Mouse (Mus musculus): ENCODE measurements at regions not wholly inside any gene's neighbourhood (a gene's known extent, or its start where the extent isn't known, plus 50 kb on each side); places are given as distances from the start of the nearest gene placed in this dataset.
A peak's percentile ranks its signal among the peaks of the same experiment; 100 is the strongest.

- 67% methylated on average over 30 of the region's 30 CpGs for WGBS
These were observed 107.5 kb downstream of the Gm45692 start for GRCm38 (mm10) chr8:26226612-26227528.

DNA sequence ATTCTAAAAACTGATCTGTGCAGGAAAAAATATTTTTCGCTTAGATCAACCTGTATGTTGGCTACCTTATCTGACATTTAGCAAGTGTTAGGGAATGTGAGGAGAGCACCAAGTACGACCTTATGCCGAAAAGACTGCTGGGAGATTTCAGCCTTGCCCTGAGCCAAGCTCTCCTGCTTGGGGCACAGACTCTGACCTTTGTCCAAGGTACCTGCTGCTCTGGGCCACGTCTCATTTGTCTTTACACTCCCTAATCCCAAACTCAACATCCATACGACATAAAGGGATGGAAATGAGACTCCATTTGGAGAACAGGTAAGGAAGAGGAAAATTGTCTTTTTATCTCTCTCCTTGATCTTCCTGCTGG is 108.2 kb downstream of the Gm45692 start:
- WGBS = 70% methylated on average over 5 of the region's 5 CpGs
- DNase-seq (ENCODE audit: low spot score) = no peak
- ATAC-seq (ENCODE audit: low FRiP score) = no peak
- Histone ChIP-seq H3K4me2 (replicated peaks) (no peak overlapping the region), H3K9me3 (ENCODE audit: control insufficient read depth, low read length) (no peaks in the 10 kb centered on the region), H3K36me3 (replicated peaks; ENCODE audit: control insufficient read depth, insufficient read depth) (no peaks in the 10 kb centered on the region), H3K9ac (no peak overlapping the region), H3K27ac (no peak overlapping the region), H3K4me3 (replicated peaks; ENCODE audit: low read length) (no peak overlapping the region), H3K4me1 (replicated peaks; ENCODE audit: control insufficient read depth, insufficient read depth, low read length) (no peaks in the 10 kb centered on the region), H3K27me3 (ENCODE audit: control insufficient read depth, insufficient read depth, low read length) (no peaks in the 10 kb centered on the region)

More at GRCm38 (mm10) chr8:26226612-26227528, 107.5 kb downstream of the Gm45692 start:
- H3K4me3 ChIP-seq (replicated peaks; ENCODE audit: low read length) = no peak overlapping the region
- H3K36me3 ChIP-seq (replicated peaks; ENCODE audit: control insufficient read depth, insufficient read depth) = no peaks in the 10 kb centered on the region
- H3K9me3 ChIP-seq (ENCODE audit: control insufficient read depth, low read length) = no peaks in the 10 kb centered on the region
- DNase-seq (ENCODE audit: low spot score) = no peak
- H3K4me1 ChIP-seq (replicated peaks; ENCODE audit: control insufficient read depth, insufficient read depth, low read length) = no peaks in the 10 kb centered on the region
- H3K4me2 ChIP-seq (replicated peaks) = no peak overlapping the region
- H3K9ac ChIP-seq = no peak overlapping the region
- H3K27ac ChIP-seq = no peak overlapping the region
- no peaks in the 10 kb centered on the region for H3K27me3 ChIP-seq (ENCODE audit: control insufficient read depth, insufficient read depth, low read length)
- no peak for ATAC-seq (ENCODE audit: low FRiP score)

GRCm38 (mm10) chr8:26229548-26229947 is 110.2 kb downstream of the Gm45692 start:
- WGBS = 92% methylated on average over 8 of the region's 8 CpGs
- Histone ChIP-seq H3K9me3 (ENCODE audit: control insufficient read depth, low read length) (no peaks in the 10 kb centered on the region), H3K36me3 (replicated peaks; ENCODE audit: control insufficient read depth, insufficient read depth) (no peaks in the 10 kb centered on the region), H3K4me1 (replicated peaks; ENCODE audit: control insufficient read depth, insufficient read depth, low read length) (no peaks in the 10 kb centered on the region), H3K4me2 (replicated peaks) (no peak overlapping the region), H3K27ac (no peak overlapping the region), H3K4me3 (replicated peaks; ENCODE audit: low read length) (no peak overlapping the region), H3K9ac (no peak overlapping the region), H3K27me3 (ENCODE audit: control insufficient read depth, insufficient read depth, low read length) (no peaks in the 10 kb centered on the region)
- ATAC-seq (ENCODE audit: low FRiP score) = no peak
- DNase-seq (ENCODE audit: low spot score) = no peak

- H3K4me1 ChIP-seq (replicated peaks; ENCODE audit: control insufficient read depth, insufficient read depth, low read length) = no peaks in the 10 kb centered on the region
- no peaks in the 10 kb centered on the region for H3K9me3 ChIP-seq (ENCODE audit: control insufficient read depth, low read length)
- no peak overlapping the region for H3K9ac ChIP-seq
- ATAC-seq (ENCODE audit: low FRiP score) (no peak), DNase-seq (ENCODE audit: low spot score) (no peak)
- WGBS = 93% methylated on average over 2 of the region's 2 CpGs
- no peak overlapping the region for H3K4me2 ChIP-seq (replicated peaks)
- H3K27me3 ChIP-seq (ENCODE audit: control insufficient read depth, insufficient read depth, low read length) = no peaks in the 10 kb centered on the region
- no peaks in the 10 kb centered on the region for H3K36me3 ChIP-seq (replicated peaks; ENCODE audit: control insufficient read depth, insufficient read depth)
- no peak overlapping the region for H3K4me3 ChIP-seq (replicated peaks; ENCODE audit: low read length)
- H3K27ac ChIP-seq = no peak overlapping the region
These were observed 119.7 kb downstream of the Gm45692 start for GRCm38 (mm10) chr8:26239075-26239474.

DNA sequence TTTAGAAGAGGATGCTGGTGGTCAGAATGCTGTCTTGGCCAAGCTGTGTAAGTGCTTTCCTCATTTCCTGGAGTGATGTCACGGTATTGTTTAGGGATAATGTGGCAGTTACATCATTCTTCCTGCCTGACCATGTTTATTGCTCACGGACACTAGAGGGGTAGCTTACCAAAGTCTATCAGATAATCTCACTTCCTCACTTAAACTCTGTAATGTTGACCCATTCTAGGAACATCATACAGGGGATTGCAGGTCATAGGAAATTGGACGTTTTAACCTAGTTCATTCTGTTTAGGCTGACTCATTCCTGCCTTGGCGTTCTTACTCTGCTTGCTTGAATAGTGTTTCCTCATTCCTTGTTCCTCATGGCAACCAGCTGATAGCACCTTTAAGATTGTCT is 120.3 kb downstream of the Gm45692 start:
- H3K36me3 ChIP-seq (replicated peaks; ENCODE audit: control insufficient read depth, insufficient read depth) = no peaks in the 10 kb centered on the region
- H3K9ac ChIP-seq = no peak overlapping the region
- no peak overlapping the region for H3K4me2 ChIP-seq (replicated peaks)
- no peak for ATAC-seq (ENCODE audit: low FRiP score)
- H3K4me1 ChIP-seq (replicated peaks; ENCODE audit: control insufficient read depth, insufficient read depth, low read length) = no peaks in the 10 kb centered on the region
- H3K27ac ChIP-seq = no peak overlapping the region
- no peak for DNase-seq (ENCODE audit: low spot score)
- no peak overlapping the region for H3K4me3 ChIP-seq (replicated peaks; ENCODE audit: low read length)
- H3K9me3 ChIP-seq (ENCODE audit: control insufficient read depth, low read length) = no peaks in the 10 kb centered on the region
- no peaks in the 10 kb centered on the region for H3K27me3 ChIP-seq (ENCODE audit: control insufficient read depth, insufficient read depth, low read length)
- 85% methylated on average over 4 of the region's 4 CpGs for WGBS

- H3K4me1 ChIP-seq (replicated peaks; ENCODE audit: control insufficient read depth, insufficient read depth, low read length) = no peaks in the 10 kb centered on the region
- WGBS = 81% methylated on average over 4 of the region's 4 CpGs
- no peak overlapping the region for H3K4me3 ChIP-seq (replicated peaks; ENCODE audit: low read length)
- DNase-seq (ENCODE audit: low spot score) (no peak), ATAC-seq (ENCODE audit: low FRiP score) (no peak)
- no peak overlapping the region for H3K9ac ChIP-seq
- H3K27ac ChIP-seq = no peak overlapping the region
- H3K4me2 ChIP-seq (replicated peaks) = no peak overlapping the region
- H3K27me3 ChIP-seq (ENCODE audit: control insufficient read depth, insufficient read depth, low read length) = no peaks in the 10 kb centered on the region
- H3K9me3 ChIP-seq (ENCODE audit: control insufficient read depth, low read length) = no peaks in the 10 kb centered on the region
- no peaks in the 10 kb centered on the region for H3K36me3 ChIP-seq (replicated peaks; ENCODE audit: control insufficient read depth, insufficient read depth)
These were observed 124.4 kb downstream of the Gm45692 start for GRCm38 (mm10) chr8:26243743-26244142.

DNA sequence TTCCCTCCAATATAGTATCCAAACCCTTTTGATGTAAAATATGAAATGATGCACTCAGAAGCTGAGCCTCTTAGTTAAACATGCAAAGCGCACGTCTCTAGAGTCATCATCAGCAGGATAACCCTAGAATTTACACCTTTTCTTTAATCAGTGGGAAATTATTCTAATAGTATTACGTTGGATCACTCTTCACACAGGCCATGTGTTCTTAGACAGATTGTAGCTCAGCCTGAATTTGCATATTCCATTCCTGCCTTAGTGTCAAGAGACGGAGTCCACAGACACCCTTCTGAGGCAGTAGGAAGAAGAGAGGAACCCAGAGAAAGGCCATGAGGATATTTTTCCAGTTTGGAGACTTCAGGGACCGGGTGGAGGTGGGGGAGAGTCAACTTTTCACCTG is 125.0 kb downstream of the Gm45692 start:
- H3K9me3 ChIP-seq (ENCODE audit: control insufficient read depth, low read length) = no peaks in the 10 kb centered on the region
- no peaks in the 10 kb centered on the region for H3K4me1 ChIP-seq (replicated peaks; ENCODE audit: control insufficient read depth, insufficient read depth, low read length)
- DNase-seq (ENCODE audit: low spot score) = no peak
- no peaks in the 10 kb centered on the region for H3K36me3 ChIP-seq (replicated peaks; ENCODE audit: control insufficient read depth, insufficient read depth)
- no peak overlapping the region for H3K4me3 ChIP-seq (replicated peaks; ENCODE audit: low read length)
- no peak overlapping the region for H3K9ac ChIP-seq
- H3K27me3 ChIP-seq (ENCODE audit: control insufficient read depth, insufficient read depth, low read length) = no peaks in the 10 kb centered on the region
- H3K27ac ChIP-seq = no peak overlapping the region
- no peak for ATAC-seq (ENCODE audit: low FRiP score)
- 82% methylated on average over 5 of the region's 5 CpGs for WGBS
- no peak overlapping the region for H3K4me2 ChIP-seq (replicated peaks)

DNA sequence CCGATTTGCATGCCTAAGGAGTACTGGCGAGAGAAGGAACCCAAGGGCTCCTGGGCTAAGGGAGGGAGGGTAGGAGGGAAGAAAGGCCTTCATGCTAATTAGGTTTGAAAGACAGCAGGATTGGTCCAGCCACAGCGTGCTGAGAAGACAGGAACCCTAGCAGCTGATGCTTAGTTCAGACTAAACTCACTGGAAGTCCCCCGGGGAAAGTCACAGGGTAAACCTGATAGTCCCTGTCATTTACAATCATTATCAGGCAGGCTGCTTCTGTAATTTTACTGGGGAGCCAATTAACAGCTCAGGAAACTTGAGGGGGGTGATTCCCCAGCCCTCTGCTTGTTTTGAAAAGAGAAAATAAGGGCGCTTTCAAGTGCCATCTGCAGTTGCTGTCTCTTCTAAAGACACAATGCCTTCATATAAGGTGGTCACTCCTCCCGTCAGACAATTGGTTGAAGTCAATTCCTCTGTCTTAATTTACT is 135.9 kb downstream of the Gm45692 start:
- Histone ChIP-seq H3K27ac (no peak overlapping the region), H3K9ac (no peak overlapping the region), H3K4me2 (replicated peaks) (no peak overlapping the region), H3K27me3 (ENCODE audit: control insufficient read depth, insufficient read depth, low read length) (no peaks in the 10 kb centered on the region), H3K4me3 (replicated peaks; ENCODE audit: low read length) (no peak overlapping the region), H3K4me1 (replicated peaks; ENCODE audit: control insufficient read depth, insufficient read depth, low read length) (no peaks in the 10 kb centered on the region), H3K36me3 (replicated peaks; ENCODE audit: control insufficient read depth, insufficient read depth) (no peaks in the 10 kb centered on the region), H3K9me3 (ENCODE audit: control insufficient read depth, low read length) (peaks cover 15% of the 10 kb centered on the region)
- WGBS = 3% methylated on average over 6 of the region's 6 CpGs
- DNase-seq (ENCODE audit: low spot score) = no peak
- peak; percentile 75 for ATAC-seq (ENCODE audit: low FRiP score)

- no peak for DNase-seq (ENCODE audit: low spot score)
- no peak overlapping the region for H3K27ac ChIP-seq
- no peak overlapping the region for H3K4me3 ChIP-seq (replicated peaks; ENCODE audit: low read length)
- H3K27me3 ChIP-seq (ENCODE audit: control insufficient read depth, insufficient read depth, low read length) = no peaks in the 10 kb centered on the region
- 67% methylated on average over 5 of the region's 5 CpGs for WGBS
- H3K9ac ChIP-seq = no peak overlapping the region
- no peaks in the 10 kb centered on the region for H3K36me3 ChIP-seq (replicated peaks; ENCODE audit: control insufficient read depth, insufficient read depth)
- ATAC-seq (ENCODE audit: low FRiP score) = no peak
- no peak overlapping the region for H3K4me2 ChIP-seq (replicated peaks)
- peaks cover 13% of the 10 kb centered on the region for H3K4me1 ChIP-seq (replicated peaks; ENCODE audit: control insufficient read depth, insufficient read depth, low read length)
- H3K9me3 ChIP-seq (ENCODE audit: control insufficient read depth, low read length) = no peaks in the 10 kb centered on the region
These were observed 141.0 kb downstream of the Gm45692 start for GRCm38 (mm10) chr8:26260294-26260693.
